Comparison of ENCODE assay signal across 19 mouse cellular contexts in genomic region chr1:137514750-137515149, GRCm38 (mm10).
DNase-seq lines count a peak whose midpoint lies in the region; ATAC-seq lines count a peak whose summit lies in the region.
"Had no signal": no experiment of that assay in that cellular context is flagged by ENCODE, and none has a peak within 500 bp of the region (broad histone marks: within the 10 kb centered on the region; RNA-seq: fewer than 3 reads in every experiment).

No protein-coding gene starts in this region.

- H3K9ac ChIP-seq in neural tube, embryonic 13.5 days: no peak overlapping the region
- no peak overlapping the region for H3K9ac ChIP-seq in neural tube, embryonic 15.5 days (replicated peaks)
- H3K9ac ChIP-seq: embryonic facial prominence, embryonic 13.5 days; forebrain, embryonic 15.5 days; heart, embryonic 15.5 days; liver, embryonic 14.5 days; lung, embryonic 15.5 days had no signal

- ATAC-seq in neural tube, embryonic 13.5 days (ENCODE audit: low read depth): peak; percentile 47; the same call in 1 of the 2 replicates
- ATAC-seq in neural tube, embryonic 15.5 days (ENCODE audit: low FRiP score): no peak
- ATAC-seq: forebrain, embryonic 15.5 days; intestine, embryonic 16.5 days had no signal

- intact Hi-C loops in heart, postnatal 14 days (cut with DNase I): no loop called here

- H3K36me3 ChIP-seq in neural tube, embryonic 13.5 days: no peaks in the 10 kb centered on the region
- no peaks in the 10 kb centered on the region for H3K36me3 ChIP-seq in neural tube, embryonic 15.5 days
- H3K36me3 ChIP-seq: embryonic facial prominence, embryonic 13.5 days; forebrain, embryonic 15.5 days; G1E; heart, embryonic 15.5 days; lung, embryonic 15.5 days had no signal

- H3K4me1 ChIP-seq in neural tube, embryonic 13.5 days (replicated peaks): no peaks in the 10 kb centered on the region
- no peaks in the 10 kb centered on the region for H3K4me1 ChIP-seq in neural tube, embryonic 15.5 days
- H3K4me1 ChIP-seq: forebrain, embryonic 15.5 days; heart, embryonic 15.5 days; lung, embryonic 15.5 days had no signal

- H3K27me3 ChIP-seq in neural tube, embryonic 13.5 days: no peaks in the 10 kb centered on the region
- no peaks in the 10 kb centered on the region for H3K27me3 ChIP-seq in neural tube, embryonic 15.5 days (replicated peaks)
- H3K27me3 ChIP-seq: embryonic facial prominence, embryonic 13.5 days; forebrain, embryonic 15.5 days; heart, embryonic 15.5 days; lung, embryonic 15.5 days had no signal

- no peak overlapping the region for H3K27ac ChIP-seq in neural tube, embryonic 13.5 days (replicated peaks)
- no peak overlapping the region for H3K27ac ChIP-seq in neural tube, embryonic 15.5 days (replicated peaks)
- H3K27ac ChIP-seq: embryonic facial prominence, embryonic 13.5 days; forebrain, embryonic 15.5 days; heart, embryonic 15.5 days; liver, embryonic 14.5 days; lung, embryonic 15.5 days; macrophage had no signal

- peak; percentile 82 for DNase-seq in heart, adult 11 months
- DNase-seq in heart, postnatal 14 days: no peak
- DNase-seq in cerebellum, postnatal 14 days: peak; percentile 19 to 56
- no peak for DNase-seq in right cerebral cortex, adult 2 months (ENCODE audit: low spot score in 2 of 2)
- DNase-seq in layer of hippocampus, adult 9-10 months (ENCODE audit: low spot score): no peak
- DNase-seq: adrenal gland, postnatal 36 days; gastrocnemius, postnatal 25 days; thymus, postnatal 14 days had no signal

- WGBS in neural tube, embryonic 13.5 days: 69% methylated on average over 2 of the region's 2 CpGs
- 58% methylated on average over 2 of the region's 2 CpGs for WGBS in neural tube, embryonic 15.5 days

- no peaks in the 10 kb centered on the region for H3K9me3 ChIP-seq in neural tube, embryonic 13.5 days
- no peaks in the 10 kb centered on the region for H3K9me3 ChIP-seq in neural tube, embryonic 15.5 days (replicated peaks)
- H3K9me3 ChIP-seq: embryonic facial prominence, embryonic 13.5 days; forebrain, embryonic 15.5 days; heart, embryonic 15.5 days; lung, embryonic 15.5 days had no signal

- no peak overlapping the region for H3K4me2 ChIP-seq in neural tube, embryonic 13.5 days
- no peak overlapping the region for H3K4me2 ChIP-seq in neural tube, embryonic 15.5 days
- H3K4me2 ChIP-seq: embryonic facial prominence, embryonic 13.5 days; forebrain, embryonic 15.5 days; heart, embryonic 15.5 days; lung, embryonic 15.5 days; midbrain, embryonic 11.5 days had no signal

- no peak overlapping the region for H3K4me3 ChIP-seq in neural tube, embryonic 13.5 days
- H3K4me3 ChIP-seq in neural tube, embryonic 15.5 days (replicated peaks): no peak overlapping the region
- H3K4me3 ChIP-seq: embryonic facial prominence, embryonic 13.5 days; forebrain, embryonic 15.5 days; heart, embryonic 15.5 days; lung, embryonic 15.5 days had no signal

Comparison
In these comparisons a context has a peak if more than half of its experiments do, and no peak if none do; other contexts are left out.
1. DNase-seq: peak in heart, adult 11 months (single experiment) and cerebellum, postnatal 14 days (2 of 2); none in heart, postnatal 14 days (0 of 2), right cerebral cortex, adult 2 months (0 of 2) and layer of hippocampus, adult 9-10 months (single experiment).